Mouse (Mus musculus): ENCODE measurements around the gene Il10ra. TPM values are rescaled to one million over a fixed set of nuclear protein-coding genes. Genes with fewer than 3 reads are reported as not detected.
A peak's percentile ranks its signal among the peaks of the same experiment; 100 is the strongest.

Il10ra gene
- total RNA-seq (2021), result under 1 TPM; 0.28 to 0.62 TPM
- long read RNA-seq, experiment 1, result 0 reads
- long read RNA-seq, experiment 2, partial matches to known transcripts, result 0 of 1 reads
- long read RNA-seq, experiment 2, other reads (novel, unspliced or antisense), result 1 of 1 reads

- intact Hi-C loops (cut with DNase I), result no loop called here
- DNase-seq, result peak in 1 of 2 experiments; percentile 37
These were observed at the start of gene Il10ra for GRCm38 (mm10) chr9:45268597-45269325. Gene Il10ra, minus strand, starts transcription at chr9:45269149.

- DNase-seq, result peak in 1 of 2 experiments; percentile 26
- intact Hi-C loops (cut with DNase I), result no loop called here
These were observed 48.7 kb upstream of the Il10ra start for GRCm38 (mm10) chr9:45317635-45318034.

GRCm38 (mm10) chr9:45313913-45314312, 45.0 kb upstream of the Il10ra start:
- DNase-seq, result no peak
- intact Hi-C loops (cut with DNase I), result no loop called here

- DNase-seq, result no peak
- intact Hi-C loops (cut with DNase I), result no loop called here
These were observed 42.9 kb upstream of the Il10ra start for GRCm38 (mm10) chr9:45311858-45312257.

GRCm38 (mm10) chr9:45308521-45308920, 39.6 kb upstream of the Il10ra start:
- intact Hi-C loops (cut with DNase I), result loop anchor here (5.0 kb wide), 1 partner anchor 39 kb away; no protein-coding TSS in a partner anchor
- no peak for DNase-seq

- DNase-seq, result no peak
- intact Hi-C loops (cut with DNase I), result loop anchor here (5.0 kb wide), 1 partner anchor 40 kb away; no protein-coding TSS in a partner anchor
These were observed 37.9 kb upstream of the Il10ra start for GRCm38 (mm10) chr9:45306746-45307410.

- DNase-seq, result no peak
- intact Hi-C loops (cut with DNase I), result loop anchor here (5.0 kb wide), 1 partner anchor 106 kb away; no protein-coding TSS in a partner anchor
These were observed 32.8 kb upstream of the Il10ra start for GRCm38 (mm10) chr9:45301771-45302170.

- intact Hi-C loops (cut with DNase I), result loop anchor here (1.0 to 5.0 kb wide), 2 partner anchors 88 to 107 kb away; no protein-coding TSS in a partner anchor
- DNase-seq, result peak; percentile 89 to 90
These were observed 31.6 kb upstream of the Il10ra start for GRCm38 (mm10) chr9:45300422-45301104.

GRCm38 (mm10) chr9:45299231-45300006, 30.5 kb upstream of the Il10ra start:
- no peak for DNase-seq
- intact Hi-C loops (cut with DNase I), result loop anchor here (1.0 to 5.0 kb wide), 2 partner anchors 89 to 108 kb away; no protein-coding TSS in a partner anchor

- intact Hi-C loops (cut with DNase I), result no loop called here
These were observed 25.5 kb upstream of the Il10ra start for GRCm38 (mm10) chr9:45294210-45295011.

GRCm38 (mm10) chr9:45291481-45292168, 22.7 kb upstream of the Il10ra start:
- DNase-seq, result no peak
- intact Hi-C loops (cut with DNase I), result no loop called here

More at GRCm38 (mm10) chr9:45294210-45295011, 25.5 kb upstream of the Il10ra start:
- no peak for DNase-seq

GRCm38 (mm10) chr9:45282466-45282865, 13.5 kb upstream of the Il10ra start:
- no peak for DNase-seq
- intact Hi-C loops (cut with DNase I), result no loop called here

GRCm38 (mm10) chr9:45280891-45281290, 11.9 kb upstream of the Il10ra start:
- intact Hi-C loops (cut with DNase I), result no loop called here
- no peak for DNase-seq

GRCm38 (mm10) chr9:45280059-45280458, 11.1 kb upstream of the Il10ra start:
- intact Hi-C loops (cut with DNase I), result no loop called here

GRCm38 (mm10) chr9:45274635-45275034, 5.7 kb upstream of the Il10ra start:
- intact Hi-C loops (cut with DNase I), result no loop called here

More at GRCm38 (mm10) chr9:45280059-45280458, 11.1 kb upstream of the Il10ra start:
- DNase-seq, result no peak

GRCm38 (mm10) chr9:45274218-45274617, 5.3 kb upstream of the Il10ra start:
- intact Hi-C loops (cut with DNase I), result no loop called here
- no peak for DNase-seq

More at GRCm38 (mm10) chr9:45274635-45275034, 5.7 kb upstream of the Il10ra start:
- DNase-seq, result no peak

- DNase-seq, result no peak
- intact Hi-C loops (cut with DNase I), result no loop called here
These were observed 3.3 kb upstream of the Il10ra start for GRCm38 (mm10) chr9:45272213-45272612.

GRCm38 (mm10) chr9:45268079-45268478, 870 bp downstream of the Il10ra start:
- no peak for DNase-seq
- intact Hi-C loops (cut with DNase I), result no loop called here
